Mouse (Mus musculus): ENCODE measurements around the gene St3gal5.

The St3gal5 gene

DNA sequence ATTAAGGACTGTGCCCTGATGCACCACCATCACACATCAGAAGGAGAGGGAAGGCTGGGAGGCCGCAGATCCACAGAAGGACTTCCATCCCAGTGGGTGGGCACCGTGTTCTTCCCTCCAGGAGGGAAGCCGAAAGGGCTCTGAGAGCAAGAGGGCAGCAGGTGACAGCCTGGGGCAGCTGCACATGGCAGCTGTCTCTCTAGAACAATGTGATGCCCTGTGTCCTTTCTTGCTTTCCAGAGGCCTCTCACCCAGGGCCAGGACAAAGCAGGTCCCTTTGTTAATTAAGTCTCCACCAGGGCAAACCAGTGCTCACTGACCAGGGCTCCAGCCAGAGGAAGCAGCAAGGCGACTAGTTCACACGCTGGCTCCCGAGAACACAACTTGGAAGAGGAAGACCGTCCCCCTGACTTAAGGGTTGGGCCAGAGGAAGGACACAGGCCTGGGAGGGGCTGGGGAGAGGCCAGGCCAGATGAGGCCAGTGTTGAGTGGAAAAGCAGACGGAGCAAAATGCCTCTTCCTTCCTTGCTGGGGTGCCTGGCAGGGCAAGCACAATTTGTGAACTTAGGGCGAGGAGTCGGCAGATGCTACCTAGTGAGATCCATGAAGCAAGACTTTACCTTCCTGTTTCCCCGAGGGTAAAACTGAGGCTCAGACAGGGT, 103.3 kb downstream of the St3gal5 start:
- no peak for DNase-seq (ENCODE audit: low read depth in 2 of 2, low spot score in 2 of 2)

DNA sequence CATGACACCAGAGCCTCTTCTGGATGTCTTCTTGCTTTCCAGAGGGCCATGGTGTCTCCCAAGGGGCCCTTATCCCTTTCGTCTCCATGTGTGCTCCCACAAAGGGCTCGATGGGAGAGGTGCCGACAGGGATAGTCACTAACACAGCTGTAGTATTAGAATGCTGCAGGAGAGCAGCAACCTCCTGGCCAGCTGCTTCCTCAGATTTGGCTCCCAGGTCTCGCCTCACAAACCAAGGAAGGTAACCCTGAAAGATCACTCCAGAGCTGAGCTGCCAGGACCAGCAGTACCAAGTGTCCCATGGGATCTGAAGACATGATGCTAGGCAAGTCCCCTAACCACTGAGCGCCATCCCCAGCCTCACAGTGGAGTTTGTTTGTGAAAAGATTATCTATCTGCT, 105.3 kb downstream of the St3gal5 start:
- DNase-seq (ENCODE audit: low read depth in 2 of 2, low spot score in 2 of 2), result no peak

DNA sequence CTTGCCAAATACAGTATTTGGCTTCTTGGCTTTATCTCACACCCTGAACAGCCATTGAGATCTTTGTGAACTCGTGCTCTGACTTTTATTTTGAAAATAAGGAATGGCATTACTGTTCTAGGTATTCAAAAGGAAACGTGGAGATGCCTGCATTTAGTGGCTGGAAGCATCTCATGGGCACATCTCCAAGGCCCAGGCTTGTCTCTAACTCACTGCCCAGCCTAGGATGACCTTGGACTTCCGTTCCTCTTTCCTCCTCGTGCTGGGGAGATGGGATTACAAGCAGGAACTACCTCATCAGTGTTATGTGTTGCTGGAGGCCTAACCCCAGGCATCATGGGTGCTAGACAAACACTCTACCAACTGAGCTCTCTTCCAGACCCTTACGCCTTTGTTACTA, 105.9 kb downstream of the St3gal5 start:
- no peak for DNase-seq (ENCODE audit: low read depth in 2 of 2, low spot score in 2 of 2)

Data from CD8-positive naive resting alpha-beta T cell, adult 2 months (primary cell).